Mouse (Mus musculus) myocyte (in vitro differentiated cells): ENCODE data around the gene Gm10382. TPM values are rescaled to one million over a fixed set of nuclear protein-coding genes. Genes with fewer than 3 reads are reported as not detected.
A peak's percentile ranks its signal among the peaks of the same experiment; 100 is the strongest.

Experiments
- H3K27me3 ChIP-seq: one replicate; pipeline ENCODE4 v1.6.1; 2011; ENCODE audit not compliant: control insufficient read depth, insufficient read depth, insufficient read length
- H3K36me3 ChIP-seq: one replicate; pipeline ENCODE4 v1.6.1; 2011; ENCODE audit not compliant: control insufficient read depth, insufficient read depth
- H3K4me2 ChIP-seq: one replicate; pipeline ENCODE4 v1.6.1; 2011; ENCODE audit warnings: low read depth, control low read depth
- H3K4me3 ChIP-seq: one replicate; pipeline ENCODE4 v1.5.1; 2011; ENCODE audit warnings: mild to moderate bottlenecking, control low read depth, moderate library complexity
- H3K79me2 ChIP-seq: one replicate; pipeline ENCODE4 v1.6.1; 2011; ENCODE audit not compliant: control insufficient read depth, insufficient read depth
- H3ac ChIP-seq: one replicate; pipeline ENCODE4 v1.6.1; 2011; ENCODE audit not compliant: control insufficient read depth, insufficient read length
- CEBPB ChIP-seq: IDR thresholded peaks from 2 replicates; pipeline ENCODE4 v1.6.1; 2011; ENCODE audit warnings: mild to moderate bottlenecking, moderate library complexity; ENCODE audit not compliant: poor library complexity, insufficient read depth, severe bottlenecking
- E2F4 ChIP-seq: IDR thresholded peaks from one replicate; pipeline ENCODE4 v1.6.1; 2011; ENCODE audit warnings: mild to moderate bottlenecking, control low read depth, moderate library complexity; ENCODE audit not compliant: insufficient read depth
- MYOD1 ChIP-seq, 3 experiments: IDR thresholded peaks; one replicate each; pipeline ENCODE4 v1.6.1; 2011; ENCODE audit warnings: control low read depth in 2 of 3, low read depth in 2 of 3, mild to moderate bottlenecking in 2 of 3, moderate library complexity in 1 of 3; ENCODE audit not compliant: insufficient read length in 2 of 3, control insufficient read depth in 1 of 3
- MYOG ChIP-seq, 3 experiments: IDR thresholded peaks; one replicate each; pipeline ENCODE4 v1.6.1; 2011; ENCODE audit warnings: control low read depth in 2 of 3, low read depth in 2 of 3, mild to moderate bottlenecking in 2 of 3; ENCODE audit not compliant: insufficient read length in 2 of 3, control insufficient read depth in 1 of 3, insufficient read depth in 1 of 3
- POLR2A ChIP-seq: IDR thresholded peaks from one replicate; pipeline ENCODE4 v1.6.1; 2011; ENCODE audit warnings: low read depth, mild to moderate bottlenecking, control low read depth, moderate library complexity; ENCODE audit not compliant: insufficient read length
- REST ChIP-seq: IDR thresholded peaks from one replicate; pipeline ENCODE4 v1.6.1; 2011; ENCODE audit warnings: mild to moderate bottlenecking, control low read depth, moderate library complexity; ENCODE audit not compliant: insufficient read depth, insufficient read length
- TCF12 ChIP-seq: IDR thresholded peaks from one replicate; pipeline ENCODE4 v1.6.1; 2011; ENCODE audit warnings: mild to moderate bottlenecking, control low read depth; ENCODE audit not compliant: poor library complexity, insufficient read depth, severe bottlenecking
- TCF3 ChIP-seq: IDR thresholded peaks from one replicate; pipeline ENCODE4 v1.6.1; 2011; ENCODE audit warnings: low read depth, control low read depth; ENCODE audit not compliant: insufficient read length
- USF1 ChIP-seq: IDR thresholded peaks from one replicate; pipeline ENCODE4 v1.6.1; 2011; ENCODE audit warnings: low read depth, mild to moderate bottlenecking, control low read depth, moderate library complexity
- polyA plus RNA-seq: library from polyadenylated mRNA; unstranded; fragments of >200 nt; fragmentation: generic; extraction: Trizol; gene quantifications from one replicate; pipeline ENCODE4 v1.2.1, GENCODE M21; 2012; ENCODE audit warnings: missing spikeins

The Gm10382 gene
- polyA plus RNA-seq, 1 experiment: 1.9 TPM

- Histone ChIP-seq H3K4me2 (no peak overlapping the region), H3K4me3 (no peak overlapping the region), H3ac (no peak overlapping the region), H3K36me3 (no peaks in the 10 kb centered on the region), H3K79me2 (no peaks in the 10 kb centered on the region), H3K27me3 (no peaks in the 10 kb centered on the region)
- no peak for TF ChIP-seq TCF12
Observed at GRCm38 (mm10) chr5:125364851-125365429, 24.2 kb upstream of the Gm10382 start.

- no peak for TF ChIP-seq MYOG (IDR thresholded peaks at IDR 0.05; ENCODE audit: control insufficient read depth in 1 of 3, insufficient read depth in 1 of 3, insufficient read length in 2 of 3, low read depth in 2 of 3)
- TF ChIP-seq USF1: peak; percentile 85
- TF ChIP-seq CEBPB: peak; percentile 43; the same call in 1 of the 2 replicates
Observed at GRCm38 (mm10) chr5:125368156-125368555, 21.0 kb upstream of the Gm10382 start.

GRCm38 (mm10) chr5:125368568-125368967 is 20.6 kb upstream of the Gm10382 start:
- Histone ChIP-seq H3K27me3 (no peaks in the 10 kb centered on the region), H3K36me3 (no peaks in the 10 kb centered on the region), H3K4me3 (no peak overlapping the region), H3K79me2 (no peaks in the 10 kb centered on the region), H3ac (no peak overlapping the region), H3K4me2 (peak overlapping the region; percentile 32)
- TF ChIP-seq TCF3: no peak
- no peak for TF ChIP-seq MYOD1 (IDR thresholded peaks at IDR 0.05; ENCODE audit: control insufficient read depth in 1 of 3, insufficient read length in 2 of 3, low read depth in 2 of 3)
- TF ChIP-seq E2F4: no peak
- TF ChIP-seq POLR2A: no peak
- no peak for TF ChIP-seq USF1

More at GRCm38 (mm10) chr5:125368156-125368555, 21.0 kb upstream of the Gm10382 start:
- no peaks in the 10 kb centered on the region for H3K79me2 ChIP-seq
- no peak overlapping the region for H3K4me3 ChIP-seq
- no peaks in the 10 kb centered on the region for H3K27me3 ChIP-seq
- peak overlapping the region; percentile 32 for H3K4me2 ChIP-seq
- no peak overlapping the region for H3ac ChIP-seq
- H3K36me3 ChIP-seq: no peaks in the 10 kb centered on the region

GRCm38 (mm10) chr5:125370950-125371693 is 18.0 kb upstream of the Gm10382 start:
- TF ChIP-seq TCF12 (no peak), MYOD1 (IDR thresholded peaks at IDR 0.05; ENCODE audit: control insufficient read depth in 1 of 3, insufficient read length in 2 of 3, low read depth in 2 of 3) (no peak), TCF3 (no peak), USF1 (no peak), MYOG (IDR thresholded peaks at IDR 0.05; ENCODE audit: control insufficient read depth in 1 of 3, insufficient read depth in 1 of 3, insufficient read length in 2 of 3, low read depth in 2 of 3) (no peak)
- H3K27me3 ChIP-seq: no peaks in the 10 kb centered on the region
- no peaks in the 10 kb centered on the region for H3K79me2 ChIP-seq
- H3K4me2 ChIP-seq: no peak overlapping the region
- no peak overlapping the region for H3K4me3 ChIP-seq
- H3K36me3 ChIP-seq: no peaks in the 10 kb centered on the region
- no peak overlapping the region for H3ac ChIP-seq

GRCm38 (mm10) chr5:125372027-125372426 is 17.1 kb upstream of the Gm10382 start:
- Histone ChIP-seq H3K4me2 (no peak overlapping the region), H3K36me3 (no peaks in the 10 kb centered on the region), H3K79me2 (no peaks in the 10 kb centered on the region), H3K27me3 (no peaks in the 10 kb centered on the region), H3ac (no peak overlapping the region), H3K4me3 (no peak overlapping the region)
- peak in 1 of 3 experiments; percentile 75 for TF ChIP-seq MYOD1 (IDR thresholded peaks at IDR 0.05; ENCODE audit: control insufficient read depth in 1 of 3, insufficient read length in 2 of 3, low read depth in 2 of 3)
- no peak for TF ChIP-seq CEBPB
- TF ChIP-seq MYOG (IDR thresholded peaks at IDR 0.05; ENCODE audit: control insufficient read depth in 1 of 3, insufficient read depth in 1 of 3, insufficient read length in 2 of 3, low read depth in 2 of 3): peak in 2 of 3 experiments; percentile 48 to 64

GRCm38 (mm10) chr5:125375871-125376270 is 13.3 kb upstream of the Gm10382 start:
- Histone ChIP-seq H3K27me3 (no peaks in the 10 kb centered on the region), H3K4me3 (no peak overlapping the region), H3ac (no peak overlapping the region), H3K36me3 (no peaks in the 10 kb centered on the region), H3K4me2 (no peak overlapping the region), H3K79me2 (no peaks in the 10 kb centered on the region)
- TF ChIP-seq MYOD1 (IDR thresholded peaks at IDR 0.05; ENCODE audit: control insufficient read depth in 1 of 3, insufficient read length in 2 of 3, low read depth in 2 of 3): no peak
- TF ChIP-seq MYOG (IDR thresholded peaks at IDR 0.05; ENCODE audit: control insufficient read depth in 1 of 3, insufficient read depth in 1 of 3, insufficient read length in 2 of 3, low read depth in 2 of 3): no peak
- TF ChIP-seq REST: no peak
- TF ChIP-seq TCF3: no peak
